Mouse (Mus musculus): ENCODE measurements around the gene Ddr1. TPM values are rescaled to one million over a fixed set of nuclear protein-coding genes. Genes with fewer than 3 reads are reported as not detected.

The Ddr1 gene
- polyA plus RNA-seq, 1 experiment from 2014 or later = 140 TPM

DNA sequence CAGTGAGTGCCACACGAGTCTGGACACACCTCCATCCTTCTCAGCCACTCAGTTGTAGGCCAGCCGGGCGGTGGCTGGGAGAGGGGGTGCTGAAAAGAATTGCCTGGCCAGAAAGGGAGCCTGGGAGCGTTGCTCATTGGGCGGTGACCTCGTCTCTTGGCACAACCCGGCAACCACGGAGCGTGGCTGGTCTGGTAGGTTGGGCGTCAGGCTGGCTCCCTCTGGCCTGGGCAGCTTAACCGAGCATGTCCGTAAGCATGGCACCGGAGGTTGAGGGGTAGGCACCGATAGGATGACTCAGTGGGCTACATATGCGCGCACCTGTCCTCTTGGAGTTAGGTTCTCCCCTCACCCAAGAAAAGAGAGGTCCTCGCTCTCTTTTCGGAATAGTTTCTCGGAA is 4.5 kb downstream of the Ddr1 start:
- no peak for ATAC-seq (ENCODE audit: low FRiP score)

DNA sequence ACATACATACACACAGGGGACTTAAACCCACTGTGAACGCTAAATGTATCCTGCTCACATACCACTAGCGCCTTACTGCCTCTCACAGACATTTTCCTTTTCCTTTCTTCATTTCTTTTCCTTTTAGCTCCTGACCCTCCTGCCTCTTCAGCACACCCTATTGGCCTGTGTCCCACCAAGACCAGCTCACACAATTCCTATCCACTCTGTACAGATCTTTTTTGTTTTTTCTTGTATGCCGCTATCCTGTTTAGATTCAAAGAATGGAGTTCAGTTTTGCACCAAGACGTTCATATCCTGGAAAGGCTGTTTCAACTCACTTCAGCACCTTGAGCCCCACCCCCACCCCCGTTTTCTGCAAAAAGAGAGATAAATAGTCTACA is 5.9 kb downstream of the Ddr1 start:
- Histone ChIP-seq H3K9ac (peak overlapping the region; percentile 80), H3K4me1 (replicated peaks) (peaks cover 61% of the 10 kb centered on the region), H3K27me3 (no peaks in the 10 kb centered on the region), H3K4me3 (peak overlapping the region; percentile 77), H3K9me3 (no peaks in the 10 kb centered on the region), H3K4me2 (peak overlapping the region; percentile 76), H3K36me3 (peaks cover 17% of the 10 kb centered on the region), H3K27ac (peak overlapping the region; percentile 99)
- WGBS = 18% methylated on average over 5 of the region's 5 CpGs
- ATAC-seq (ENCODE audit: low FRiP score) = no peak

More for the DNA sequence above, 4.5 kb downstream of the Ddr1 start:
- H3K4me2 ChIP-seq = peak overlapping the region; percentile 76
- peak overlapping the region; percentile 99 for H3K27ac ChIP-seq
- 2% methylated on average over 19 of the region's 19 CpGs for WGBS
- H3K36me3 ChIP-seq = peaks cover 11% of the 10 kb centered on the region
- peak overlapping the region; percentile 77 for H3K4me3 ChIP-seq
- H3K4me1 ChIP-seq (replicated peaks) = peaks cover 75% of the 10 kb centered on the region
- no peaks in the 10 kb centered on the region for H3K9me3 ChIP-seq
- H3K9ac ChIP-seq = peak overlapping the region; percentile 97
- H3K27me3 ChIP-seq = no peaks in the 10 kb centered on the region

DNA sequence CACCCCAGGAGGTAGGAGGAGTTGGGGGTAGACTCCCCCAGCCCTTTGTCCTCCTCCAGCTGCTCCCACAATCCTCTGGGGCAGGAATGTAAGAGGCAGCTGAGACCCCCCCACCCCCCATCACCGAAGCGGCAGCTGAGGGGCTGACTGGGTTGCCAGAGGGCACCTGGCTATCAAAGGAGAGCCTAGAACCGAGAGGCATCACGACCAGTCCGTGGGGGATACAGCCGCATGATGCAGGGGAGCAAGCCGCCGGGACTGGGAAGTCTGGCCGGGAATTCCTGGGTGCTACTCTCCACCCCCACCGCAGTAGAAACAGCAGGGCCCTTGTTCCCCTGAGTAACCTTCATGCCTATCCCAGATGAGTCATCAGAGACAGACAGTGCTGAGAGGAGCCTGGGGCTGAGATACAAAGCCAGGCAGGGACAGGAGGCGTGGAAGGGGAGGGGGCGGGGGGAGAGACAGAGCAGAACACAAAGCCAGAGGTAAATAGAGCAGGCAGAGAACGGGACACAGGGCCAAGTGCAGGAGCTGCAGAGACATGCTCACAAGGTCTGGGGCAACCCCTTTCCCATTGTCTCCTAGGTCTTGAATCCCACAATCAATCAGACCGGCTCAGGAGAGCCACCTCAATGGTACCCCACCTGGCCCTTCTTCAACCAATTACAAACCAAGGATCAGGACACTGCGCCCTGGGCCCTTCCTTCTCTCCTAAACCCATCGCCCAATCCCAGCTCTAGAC is 6.5 kb downstream of the Ddr1 start:
- Histone ChIP-seq H3K4me1 (replicated peaks) (peaks cover 58% of the 10 kb centered on the region), H3K27me3 (no peaks in the 10 kb centered on the region), H3K9ac (peak overlapping the region; percentile 80), H3K36me3 (peaks cover 22% of the 10 kb centered on the region), H3K27ac (peak overlapping the region; percentile 99), H3K4me3 (peak overlapping the region; percentile 77), H3K9me3 (no peaks in the 10 kb centered on the region), H3K4me2 (peak overlapping the region; percentile 76)
- ATAC-seq (ENCODE audit: low FRiP score) = peak; percentile 67
- under 1% methylated on average over 16 of the region's 16 CpGs for WGBS

DNA sequence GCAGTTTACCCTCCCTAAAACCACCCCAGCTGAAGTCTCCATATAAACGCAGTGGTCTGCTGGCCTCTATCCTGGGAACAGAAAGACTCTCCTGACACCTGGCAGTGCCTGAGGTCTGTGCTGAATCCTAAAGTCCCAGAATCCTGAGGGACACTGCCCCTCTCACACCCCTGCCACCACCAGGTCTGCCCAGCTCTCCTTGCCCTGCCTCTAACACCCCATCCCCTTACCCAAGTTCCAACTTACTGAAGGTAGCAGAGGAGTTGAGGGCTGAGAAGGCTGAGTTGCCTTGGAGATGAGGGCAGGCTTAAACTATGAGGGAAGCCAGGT is 7.0 kb downstream of the Ddr1 start:
- ATAC-seq (ENCODE audit: low FRiP score) = no peak; the same call in 1 of the 2 replicates

DNA sequence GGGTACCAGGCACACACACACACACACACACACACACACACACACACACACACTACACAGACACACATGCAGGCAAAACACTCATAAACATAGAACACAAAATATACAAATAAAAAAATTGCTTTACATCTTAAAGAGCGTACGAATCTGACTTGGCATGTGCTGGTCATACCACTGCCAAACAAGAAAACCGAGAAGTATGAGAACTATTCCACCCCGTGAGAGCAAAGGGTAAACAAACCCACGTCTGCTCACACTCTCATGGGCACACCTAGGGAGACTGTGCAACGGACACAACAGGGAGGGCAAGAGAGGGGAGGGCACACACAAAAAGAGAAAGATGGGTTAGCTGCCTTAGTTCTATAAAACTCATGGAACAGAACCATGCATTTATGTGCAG is 7.7 kb downstream of the Ddr1 start:
- WGBS = 56% methylated on average over 6 of the region's 6 CpGs
- ATAC-seq (ENCODE audit: low FRiP score) = no peak
- H3K9ac ChIP-seq = peak overlapping the region; percentile 80

More for the DNA sequence above, 7.0 kb downstream of the Ddr1 start:
- Histone ChIP-seq H3K4me3 (peak overlapping the region; percentile 77), H3K36me3 (peaks cover 28% of the 10 kb centered on the region), H3K4me1 (replicated peaks) (peaks cover 55% of the 10 kb centered on the region), H3K4me2 (peak overlapping the region; percentile 76), H3K9ac (peak overlapping the region; percentile 80), H3K27me3 (no peaks in the 10 kb centered on the region), H3K9me3 (no peaks in the 10 kb centered on the region), H3K27ac (peak overlapping the region; percentile 99)
- 11% methylated on average over 1 of the region's 1 CpGs for WGBS

DNA sequence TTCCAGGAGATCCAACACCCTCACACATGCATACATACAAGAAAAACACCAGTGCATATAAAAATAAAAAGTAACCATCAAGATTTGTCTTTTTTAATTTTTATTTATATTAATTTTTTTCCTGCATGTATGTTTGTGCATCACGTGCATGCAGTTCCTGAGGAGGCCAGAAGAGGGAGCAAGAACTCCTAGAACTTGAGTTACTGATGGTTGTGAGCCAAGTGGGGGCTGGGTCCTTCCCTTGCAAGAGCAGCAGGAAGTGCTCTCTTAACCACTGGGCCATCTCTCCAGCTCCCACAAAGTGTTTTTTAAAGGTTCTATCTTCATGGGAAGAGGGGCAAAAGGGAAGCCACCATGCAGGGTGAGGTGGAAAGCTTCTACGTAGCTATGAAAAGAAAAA is 9.1 kb downstream of the Ddr1 start:
- peaks cover 49% of the 10 kb centered on the region for H3K36me3 ChIP-seq
- H3K9me3 ChIP-seq = no peaks in the 10 kb centered on the region
- WGBS = 91% methylated on average over 2 of the region's 2 CpGs
- H3K27ac ChIP-seq = no peak overlapping the region
- H3K4me2 ChIP-seq = no peak overlapping the region
- H3K27me3 ChIP-seq = no peaks in the 10 kb centered on the region
- H3K9ac ChIP-seq = no peak overlapping the region
- no peak overlapping the region for H3K4me3 ChIP-seq
- ATAC-seq (ENCODE audit: low FRiP score) = no peak
- H3K4me1 ChIP-seq (replicated peaks) = peaks cover 41% of the 10 kb centered on the region

More for the DNA sequence above, 7.7 kb downstream of the Ddr1 start:
- H3K36me3 ChIP-seq = peaks cover 35% of the 10 kb centered on the region
- H3K27ac ChIP-seq = peak overlapping the region; percentile 99
- peak overlapping the region; percentile 76 for H3K4me2 ChIP-seq
- peak overlapping the region; percentile 77 for H3K4me3 ChIP-seq
- peaks cover 48% of the 10 kb centered on the region for H3K4me1 ChIP-seq (replicated peaks)
- no peaks in the 10 kb centered on the region for H3K9me3 ChIP-seq
- H3K27me3 ChIP-seq = no peaks in the 10 kb centered on the region

DNA sequence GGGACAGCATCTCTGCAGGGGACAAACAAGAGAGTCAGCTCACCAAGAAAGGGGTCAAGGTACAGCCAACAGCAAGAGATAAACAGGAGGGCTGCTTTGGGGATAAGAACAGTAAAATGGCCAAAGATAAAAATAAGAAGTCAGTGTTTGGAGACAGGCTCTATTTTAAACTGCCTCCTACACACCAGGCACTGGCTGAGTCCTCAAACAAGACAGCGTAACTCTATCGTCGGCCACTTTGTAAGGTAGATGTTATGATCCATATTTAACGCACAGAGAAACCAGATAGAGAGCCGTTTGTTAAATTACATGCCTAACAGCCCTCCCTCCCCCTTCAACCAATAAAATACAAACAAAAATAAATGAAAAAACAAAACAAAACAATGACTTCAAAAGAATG is 10.5 kb downstream of the Ddr1 start:
- no peak overlapping the region for H3K4me3 ChIP-seq
- no peak overlapping the region for H3K4me2 ChIP-seq
- WGBS = 94% methylated on average over 5 of the region's 5 CpGs
- H3K4me1 ChIP-seq (replicated peaks) = peaks cover 30% of the 10 kb centered on the region
- H3K27ac ChIP-seq = no peak overlapping the region
- H3K9me3 ChIP-seq = no peaks in the 10 kb centered on the region
- no peaks in the 10 kb centered on the region for H3K27me3 ChIP-seq
- ATAC-seq (ENCODE audit: low FRiP score) = no peak
- peaks cover 62% of the 10 kb centered on the region for H3K36me3 ChIP-seq
- H3K9ac ChIP-seq = 0 out of 2 replicates have a peak overlapping the region, but pooled peaks have one; percentile 19

DNA sequence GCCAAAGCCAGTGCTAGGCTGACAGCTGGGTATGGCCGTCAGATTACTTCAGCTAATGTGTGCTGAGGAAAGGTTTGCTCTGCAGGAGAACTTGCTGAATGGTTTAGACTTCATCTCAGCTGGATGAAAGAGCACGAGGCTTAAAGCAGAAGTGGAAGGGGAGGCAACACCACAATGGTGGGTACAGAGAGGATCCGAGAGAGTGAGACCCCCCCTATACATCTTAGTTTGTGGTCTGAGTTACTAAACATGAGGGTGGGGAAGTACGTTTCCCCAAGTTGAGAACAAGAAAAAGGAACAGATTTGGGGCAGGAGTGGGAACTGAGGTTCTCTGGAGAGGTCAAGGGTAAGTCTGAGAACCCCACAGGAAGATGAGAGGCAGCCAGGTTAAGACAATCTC is 12.1 kb downstream of the Ddr1 start:
- Histone ChIP-seq H3K27me3 (no peaks in the 10 kb centered on the region), H3K9ac (no peak overlapping the region), H3K9me3 (no peaks in the 10 kb centered on the region), H3K36me3 (peaks cover 78% of the 10 kb centered on the region), H3K4me1 (replicated peaks) (peaks cover 15% of the 10 kb centered on the region), H3K4me3 (no peak overlapping the region), H3K4me2 (no peak overlapping the region), H3K27ac (no peak overlapping the region)
- 88% methylated on average over 4 of the region's 4 CpGs for WGBS
- no peak for ATAC-seq (ENCODE audit: low FRiP score)

DNA sequence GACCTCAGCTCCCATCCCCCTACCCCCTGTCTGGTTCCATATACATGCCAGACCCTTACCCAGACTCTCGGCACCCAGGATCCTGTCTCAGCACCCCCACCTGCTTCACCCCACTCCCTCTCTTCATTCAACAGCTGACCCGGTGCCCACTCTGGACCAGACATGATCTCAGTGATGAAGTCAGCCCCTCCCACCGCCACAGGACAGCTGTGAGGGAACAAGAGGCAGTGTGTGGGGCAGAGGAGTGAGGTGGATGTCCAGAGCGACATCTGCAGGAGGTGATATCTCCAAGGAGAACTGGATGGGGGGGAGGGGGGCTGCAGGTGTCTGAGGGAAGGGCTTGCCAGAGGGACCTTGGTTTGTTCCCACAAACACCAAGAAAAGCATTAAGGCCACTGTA is 12.6 kb downstream of the Ddr1 start:
- Histone ChIP-seq H3K9me3 (no peaks in the 10 kb centered on the region), H3K9ac (no peak overlapping the region), H3K36me3 (peaks cover 83% of the 10 kb centered on the region), H3K27ac (no peak overlapping the region), H3K4me2 (no peak overlapping the region), H3K27me3 (no peaks in the 10 kb centered on the region), H3K4me1 (replicated peaks) (peaks cover 10% of the 10 kb centered on the region), H3K4me3 (no peak overlapping the region)
- 78% methylated on average over 4 of the region's 4 CpGs for WGBS
- ATAC-seq (ENCODE audit: low FRiP score) = no peak

DNA sequence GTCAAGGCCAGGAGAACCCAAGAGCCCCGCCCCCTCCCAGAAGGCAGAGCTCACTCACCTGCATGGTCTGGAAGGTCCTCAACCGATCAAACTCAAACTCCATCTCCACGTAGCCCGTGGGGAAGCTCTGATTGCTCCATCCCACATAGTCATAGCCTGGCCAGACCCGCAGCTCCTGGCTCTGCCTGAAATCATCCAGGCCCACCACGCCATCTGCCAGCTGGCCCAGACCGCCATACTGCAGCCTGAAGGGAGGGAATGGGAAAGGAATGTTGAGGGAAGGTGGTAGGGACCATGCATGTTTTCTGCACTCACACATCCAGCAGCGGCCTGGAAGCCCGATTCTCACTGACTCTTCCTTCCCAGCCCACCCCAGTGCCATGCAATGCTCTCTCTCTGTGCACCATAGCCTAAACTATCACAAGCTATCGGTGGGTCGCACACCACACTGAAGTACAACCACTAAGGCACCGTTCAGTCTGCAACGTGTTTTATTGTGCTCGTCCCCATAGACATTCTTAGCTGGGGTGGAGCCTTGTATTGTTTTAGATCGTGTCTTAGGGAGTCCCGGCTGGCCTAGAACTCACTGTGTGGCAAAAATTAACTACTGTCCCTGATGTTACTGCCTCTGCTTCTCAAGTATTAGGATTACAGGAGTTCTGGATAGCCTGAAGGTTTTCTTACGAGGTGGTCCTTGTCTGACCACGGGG is 14.3 kb downstream of the Ddr1 start:
- H3K9ac ChIP-seq = no peak overlapping the region; the same call in 1 of the 2 replicates
- no peaks in the 10 kb centered on the region for H3K9me3 ChIP-seq
- WGBS = 91% methylated on average over 18 of the region's 18 CpGs
- H3K4me2 ChIP-seq = no peak overlapping the region
- no peak for ATAC-seq (ENCODE audit: low FRiP score)
- H3K4me3 ChIP-seq = no peak overlapping the region
- no peaks in the 10 kb centered on the region for H3K27me3 ChIP-seq
- peaks cover 15% of the 10 kb centered on the region for H3K4me1 ChIP-seq (replicated peaks)
- H3K36me3 ChIP-seq = peaks cover 91% of the 10 kb centered on the region
- no peak overlapping the region for H3K27ac ChIP-seq

DNA sequence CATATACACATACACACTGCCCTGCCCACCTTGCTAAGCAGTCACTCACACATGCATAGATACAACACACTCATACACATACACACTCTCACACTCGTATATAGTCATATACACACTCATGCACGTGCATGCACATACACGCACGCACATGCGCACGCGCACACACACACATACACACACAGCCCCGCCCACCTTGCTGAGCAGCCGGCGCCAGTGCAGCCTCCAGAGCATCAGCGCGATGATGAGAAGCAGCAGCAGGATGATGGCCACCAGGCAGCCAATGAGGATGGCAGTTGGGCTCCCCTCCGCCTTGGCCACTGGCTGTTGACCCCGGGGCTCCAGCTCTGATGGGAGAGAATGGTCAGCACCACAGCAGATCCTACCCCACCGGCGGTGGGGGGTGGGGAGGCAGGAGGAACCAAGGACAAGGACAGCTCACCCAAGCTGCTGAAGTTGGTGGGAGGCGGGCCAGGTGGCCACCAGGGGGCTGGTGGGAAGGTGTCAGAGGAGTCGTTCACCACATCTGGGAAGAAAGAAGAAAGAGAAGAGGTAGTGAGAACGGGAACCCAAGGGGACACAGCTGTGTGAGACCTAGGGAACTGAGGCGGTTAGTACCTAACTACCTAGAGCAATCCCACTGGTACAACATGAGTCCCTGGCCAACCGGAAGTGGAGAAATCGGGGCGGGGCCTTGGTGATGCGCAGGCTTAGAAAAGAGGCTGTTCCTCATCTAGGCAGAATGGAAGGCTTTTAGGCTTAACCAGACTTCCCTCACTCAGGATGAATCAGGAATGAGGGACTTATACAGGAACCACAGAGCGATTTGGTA is 15.9 kb downstream of the Ddr1 start:
- peak overlapping the region; percentile 26; the same call in 1 of the 2 replicates for H3K9ac ChIP-seq
- peaks cover 98% of the 10 kb centered on the region for H3K36me3 ChIP-seq
- H3K4me1 ChIP-seq (replicated peaks) = peaks cover 16% of the 10 kb centered on the region
- no peak overlapping the region; the same call in 1 of the 2 replicates for H3K27ac ChIP-seq
- ATAC-seq (ENCODE audit: low FRiP score) = no peak
- 90% methylated on average over 25 of the region's 25 CpGs for WGBS
- no peaks in the 10 kb centered on the region for H3K9me3 ChIP-seq
- H3K27me3 ChIP-seq = no peaks in the 10 kb centered on the region
- no peak overlapping the region for H3K4me2 ChIP-seq
- no peak overlapping the region for H3K4me3 ChIP-seq

DNA sequence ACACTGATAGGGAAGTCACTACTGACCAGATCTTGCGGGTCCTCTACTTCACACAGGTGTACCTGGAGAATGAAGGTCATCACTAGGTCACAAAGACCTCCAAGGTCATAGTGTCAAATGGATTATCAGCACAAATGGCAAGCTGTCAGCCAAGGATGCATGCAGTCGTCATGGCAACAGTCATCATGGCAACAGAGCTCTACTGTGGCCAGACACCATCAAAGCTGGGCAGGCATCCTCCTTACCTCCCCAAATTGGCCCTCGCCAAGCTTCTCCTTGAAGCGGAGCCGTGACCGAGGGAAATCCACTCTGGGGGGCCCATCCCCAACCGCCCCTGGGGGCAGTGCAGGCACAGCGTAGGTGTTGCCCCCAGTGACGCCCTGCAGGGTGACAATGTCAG is 19.4 kb downstream of the Ddr1 start:
- H3K36me3 ChIP-seq = peaks cover 98% of the 10 kb centered on the region
- no peak overlapping the region for H3K4me3 ChIP-seq
- H3K4me1 ChIP-seq (replicated peaks) = peaks cover 16% of the 10 kb centered on the region
- no peak for ATAC-seq (ENCODE audit: low FRiP score)
- H3K4me2 ChIP-seq = no peak overlapping the region
- 56% methylated on average over 9 of the region's 9 CpGs for WGBS
- 0 out of 2 replicates have a peak overlapping the region, but pooled peaks have one; percentile 49 for H3K9ac ChIP-seq
- no peaks in the 10 kb centered on the region for H3K27me3 ChIP-seq
- no peaks in the 10 kb centered on the region for H3K9me3 ChIP-seq
- H3K27ac ChIP-seq = peak overlapping the region; percentile 66

All from hindbrain, embryonic 13.5 days (tissue).